Mouse (Mus musculus): ENCODE data around the gene Tpra1.

GRCm38 (mm10) chr6:88929451-88929850 lies 27.4 kb downstream of the Tpra1 start:
- no peak for TF ChIP-seq CTCF (IDR thresholded peaks at IDR 0.05; ENCODE audit: borderline replicate concordance, insufficient read depth, low read length)
- no peak for TF ChIP-seq POLR2A (IDR thresholded peaks at IDR 0.05; ENCODE audit: low read depth, low read length)

Measured in embryonic fibroblast, embryonic 13.5 days (primary cell).